Mouse (Mus musculus): ENCODE measurements around the gene Slc35c1. TPM values are rescaled to one million over a fixed set of nuclear protein-coding genes. Genes with fewer than 3 reads are reported as not detected.

Gene Slc35c1
- total RNA-seq, 1 experiment from 2014 or later, result 14.7 TPM

DNA sequence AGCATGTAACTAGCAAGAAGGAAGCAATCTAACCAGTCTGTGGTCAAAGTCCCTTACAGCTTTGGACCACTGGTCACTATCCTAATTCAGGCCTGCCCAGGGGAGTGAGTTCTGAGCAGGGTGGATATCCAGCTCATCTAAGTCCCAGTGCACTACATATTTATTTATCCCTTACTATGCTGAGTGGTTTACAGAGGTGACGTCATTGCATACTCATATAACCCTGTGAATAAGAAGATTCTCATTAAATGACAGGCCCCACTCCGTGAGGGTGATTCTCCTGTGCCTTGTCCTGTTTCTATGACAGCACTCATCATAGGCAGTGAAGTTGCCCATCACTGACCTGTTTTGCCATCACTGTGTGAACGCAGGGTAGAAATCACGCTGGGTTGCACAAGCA, 35.0 kb downstream of the Slc35c1 start:
- ATAC-seq (replicated peaks in 1 of 2; ENCODE audit: insufficient read depth in 1 of 2, low FRiP score in 2 of 2, low TSS enrichment in 1 of 2, low read depth in 1 of 2, poor library complexity in 2 of 2, severe bottlenecking in 2 of 2), result no peak

- ATAC-seq (replicated peaks in 1 of 2; ENCODE audit: insufficient read depth in 1 of 2, low FRiP score in 2 of 2, low TSS enrichment in 1 of 2, low read depth in 1 of 2, poor library complexity in 2 of 2, severe bottlenecking in 2 of 2), result no peak
Observed at GRCm38 (mm10) chr2:92424462-92425308, 35.7 kb downstream of the Slc35c1 start.

- peak; percentile 75 to 78 for ATAC-seq (replicated peaks in 1 of 2; ENCODE audit: insufficient read depth in 1 of 2, low FRiP score in 2 of 2, low TSS enrichment in 1 of 2, low read depth in 1 of 2, poor library complexity in 2 of 2, severe bottlenecking in 2 of 2)
Observed at GRCm38 (mm10) chr2:92423702-92424461, 36.5 kb downstream of the Slc35c1 start.

DNA sequence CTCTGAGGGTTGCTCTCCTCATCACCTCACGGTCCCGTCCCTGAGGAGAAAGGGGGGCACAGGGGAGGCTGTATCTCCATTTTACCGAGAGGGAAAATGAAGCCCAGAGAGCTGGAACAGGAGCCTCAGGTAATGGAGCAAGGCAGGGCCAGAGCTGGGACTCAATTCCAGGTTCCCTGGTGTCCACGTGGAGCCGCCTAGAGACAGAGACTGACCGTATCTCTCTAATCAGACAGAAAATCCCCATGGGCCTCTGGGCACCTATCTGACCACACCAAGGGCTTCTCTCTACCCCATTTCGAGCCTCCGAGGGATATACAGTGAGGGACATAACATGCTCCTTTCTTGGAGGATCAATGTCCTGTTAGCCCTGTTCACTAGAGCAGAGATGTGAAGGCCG, 37.2 kb downstream of the Slc35c1 start:
- ATAC-seq (replicated peaks in 1 of 2; ENCODE audit: insufficient read depth in 1 of 2, low FRiP score in 2 of 2, low TSS enrichment in 1 of 2, low read depth in 1 of 2, poor library complexity in 2 of 2, severe bottlenecking in 2 of 2), result no peak

DNA sequence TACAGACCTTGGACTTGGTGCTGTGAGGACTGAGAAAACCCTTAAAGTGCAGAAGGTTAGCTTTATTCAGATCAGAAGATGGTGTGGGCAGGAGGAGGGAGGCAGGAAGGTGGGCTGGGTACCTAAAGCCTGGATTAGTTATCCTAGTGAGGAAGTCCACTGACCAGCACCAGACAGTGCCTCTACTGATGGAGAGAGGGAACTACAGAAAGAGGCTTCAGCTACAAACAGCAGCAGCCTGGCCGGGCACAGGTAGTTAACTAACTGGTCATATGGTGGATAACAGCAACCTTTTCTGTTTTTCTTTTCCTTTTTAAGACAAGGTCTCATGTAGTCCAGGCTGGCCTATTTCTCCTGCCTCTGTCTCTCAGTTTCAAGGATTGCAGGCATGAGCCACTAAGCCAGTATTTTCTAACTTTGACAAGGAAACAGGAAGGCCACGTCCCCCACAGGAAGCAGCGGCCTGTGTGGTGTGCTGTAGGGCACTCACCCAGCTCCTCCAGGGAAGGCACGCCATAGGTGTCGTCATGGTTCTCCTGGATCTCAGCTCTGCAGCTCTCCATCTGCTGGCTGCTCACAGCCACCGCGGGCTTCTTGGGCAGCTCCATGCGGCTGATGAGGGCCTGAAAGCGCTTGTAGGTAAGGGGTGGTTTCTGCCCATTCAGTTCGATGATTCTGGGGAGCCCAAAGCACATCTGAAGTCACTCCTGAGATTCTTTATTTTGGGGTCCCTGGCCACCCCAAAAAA, 37.8 kb downstream of the Slc35c1 start:
- peak; percentile 86 to 88 for ATAC-seq (replicated peaks in 1 of 2; ENCODE audit: insufficient read depth in 1 of 2, low FRiP score in 2 of 2, low TSS enrichment in 1 of 2, low read depth in 1 of 2, poor library complexity in 2 of 2, severe bottlenecking in 2 of 2)

GRCm38 (mm10) chr2:92421723-92422387, 38.5 kb downstream of the Slc35c1 start:
- ATAC-seq (replicated peaks in 1 of 2; ENCODE audit: insufficient read depth in 1 of 2, low FRiP score in 2 of 2, low TSS enrichment in 1 of 2, low read depth in 1 of 2, poor library complexity in 2 of 2, severe bottlenecking in 2 of 2), result no peak

- no peak for ATAC-seq (replicated peaks in 1 of 2; ENCODE audit: insufficient read depth in 1 of 2, low FRiP score in 2 of 2, low TSS enrichment in 1 of 2, low read depth in 1 of 2, poor library complexity in 2 of 2, severe bottlenecking in 2 of 2)
Observed at GRCm38 (mm10) chr2:92411705-92412104, 48.6 kb downstream of the Slc35c1 start.

DNA sequence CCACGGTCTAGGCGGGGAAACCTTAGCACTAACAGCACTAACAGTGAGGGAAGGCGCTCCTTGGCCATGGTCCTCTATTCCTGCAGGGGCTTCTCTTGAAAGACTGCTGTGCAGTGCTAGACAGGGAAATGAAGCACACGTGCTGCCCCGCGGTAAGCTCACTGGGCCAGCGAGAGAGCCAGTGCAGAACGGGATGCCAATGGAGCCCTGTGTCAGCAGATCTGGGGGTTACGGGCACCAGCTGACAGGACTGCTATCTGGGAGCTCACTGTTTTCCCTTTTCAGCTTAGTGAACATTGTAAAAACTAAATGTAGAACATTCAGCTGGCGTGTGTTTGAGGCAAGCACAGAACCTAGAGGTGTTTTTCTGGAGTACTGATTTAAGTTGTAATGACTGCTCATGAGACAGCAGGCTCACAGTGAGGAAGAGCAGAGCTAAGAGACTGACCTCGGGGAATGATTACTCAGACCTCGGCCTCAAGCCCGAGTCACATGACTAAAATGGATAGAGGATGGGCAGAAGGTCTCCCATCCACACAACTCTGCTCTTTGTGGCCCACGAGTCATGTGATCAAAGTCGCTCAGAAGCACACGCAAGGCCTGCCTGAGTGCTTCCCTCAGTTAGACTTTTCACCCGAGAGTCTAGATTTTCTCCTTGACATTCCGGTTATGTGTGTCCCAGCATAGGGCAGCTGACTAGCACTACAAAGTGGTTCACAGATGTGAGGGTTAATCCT, 51.9 kb downstream of the Slc35c1 start:
- no peak for ATAC-seq (replicated peaks in 1 of 2; ENCODE audit: insufficient read depth in 1 of 2, low FRiP score in 2 of 2, low TSS enrichment in 1 of 2, low read depth in 1 of 2, poor library complexity in 2 of 2, severe bottlenecking in 2 of 2)

GRCm38 (mm10) chr2:92405687-92406086, 54.7 kb downstream of the Slc35c1 start:
- ATAC-seq (replicated peaks in 1 of 2; ENCODE audit: insufficient read depth in 1 of 2, low FRiP score in 2 of 2, low TSS enrichment in 1 of 2, low read depth in 1 of 2, poor library complexity in 2 of 2, severe bottlenecking in 2 of 2), result no peak

GRCm38 (mm10) chr2:92404737-92405136, 55.6 kb downstream of the Slc35c1 start:
- no peak for ATAC-seq (replicated peaks in 1 of 2; ENCODE audit: insufficient read depth in 1 of 2, low FRiP score in 2 of 2, low TSS enrichment in 1 of 2, low read depth in 1 of 2, poor library complexity in 2 of 2, severe bottlenecking in 2 of 2)

- ATAC-seq (replicated peaks in 1 of 2; ENCODE audit: insufficient read depth in 1 of 2, low FRiP score in 2 of 2, low TSS enrichment in 1 of 2, low read depth in 1 of 2, poor library complexity in 2 of 2, severe bottlenecking in 2 of 2), result no peak
Observed at GRCm38 (mm10) chr2:92403776-92404319, 56.5 kb downstream of the Slc35c1 start.

Other genes starting within 250 kb of the Slc35c1 start
- 16.1 and 23.6 TPM in 2 replicates for gene Pex16, start 85.9 kb downstream of the Slc35c1 start, total RNA-seq (2017)
- gene Large2, start 85.7 kb downstream of the Slc35c1 start, total RNA-seq (2017), result 2.1 and 2.2 TPM in 2 replicates
- gene 1700029I15Rik, start 78.0 kb downstream of the Slc35c1 start, total RNA-seq (2017), result 1.6 and 8.8 TPM in 2 replicates
- 0.05 and 0.25 TPM in 2 replicates for gene Mapk8ip1, start 59.3 kb downstream of the Slc35c1 start, total RNA-seq (2017)
- gene Cry2, start 26.5 kb downstream of the Slc35c1 start, total RNA-seq (2017), result 8.2 and 9.3 TPM in 2 replicates
- gene Chst1, start 139.2 kb upstream of the Slc35c1 start, total RNA-seq (2017), result 0.20 TPM in 1 of 2 replicates, not detected in the other